Mouse (Mus musculus): ENCODE data around the gene Csf1. TPM values are rescaled to one million over a fixed set of nuclear protein-coding genes. Genes with fewer than 3 reads are reported as not detected.

Gene Csf1
- total RNA-seq, 1 experiment from 2014 or later = 6.2 TPM

DNA sequence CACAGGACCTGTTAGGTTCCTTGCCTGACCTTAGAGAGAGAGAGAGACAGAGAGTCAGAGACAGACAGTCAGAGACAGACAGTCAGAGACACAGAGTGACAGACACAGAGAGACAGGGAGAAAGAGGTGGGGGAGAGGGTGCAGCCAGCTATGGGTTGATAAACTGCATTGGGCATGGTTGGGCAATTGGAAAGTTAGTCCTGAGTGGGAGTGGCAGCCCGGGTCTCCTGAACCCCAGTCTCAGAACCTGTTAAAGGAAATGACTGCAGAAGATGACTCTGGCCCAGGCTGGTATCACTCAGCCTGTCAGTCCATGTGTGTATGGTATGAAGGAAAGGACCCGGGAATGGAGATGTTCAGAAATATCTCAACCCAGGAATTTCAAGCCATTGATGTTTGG, 2.1 kb downstream of the Csf1 start:
- ATAC-seq (replicated peaks in 1 of 2; ENCODE audit: insufficient read depth in 1 of 2, low FRiP score in 2 of 2, low TSS enrichment in 1 of 2, low read depth in 1 of 2, poor library complexity in 2 of 2, severe bottlenecking in 2 of 2) = no peak

DNA sequence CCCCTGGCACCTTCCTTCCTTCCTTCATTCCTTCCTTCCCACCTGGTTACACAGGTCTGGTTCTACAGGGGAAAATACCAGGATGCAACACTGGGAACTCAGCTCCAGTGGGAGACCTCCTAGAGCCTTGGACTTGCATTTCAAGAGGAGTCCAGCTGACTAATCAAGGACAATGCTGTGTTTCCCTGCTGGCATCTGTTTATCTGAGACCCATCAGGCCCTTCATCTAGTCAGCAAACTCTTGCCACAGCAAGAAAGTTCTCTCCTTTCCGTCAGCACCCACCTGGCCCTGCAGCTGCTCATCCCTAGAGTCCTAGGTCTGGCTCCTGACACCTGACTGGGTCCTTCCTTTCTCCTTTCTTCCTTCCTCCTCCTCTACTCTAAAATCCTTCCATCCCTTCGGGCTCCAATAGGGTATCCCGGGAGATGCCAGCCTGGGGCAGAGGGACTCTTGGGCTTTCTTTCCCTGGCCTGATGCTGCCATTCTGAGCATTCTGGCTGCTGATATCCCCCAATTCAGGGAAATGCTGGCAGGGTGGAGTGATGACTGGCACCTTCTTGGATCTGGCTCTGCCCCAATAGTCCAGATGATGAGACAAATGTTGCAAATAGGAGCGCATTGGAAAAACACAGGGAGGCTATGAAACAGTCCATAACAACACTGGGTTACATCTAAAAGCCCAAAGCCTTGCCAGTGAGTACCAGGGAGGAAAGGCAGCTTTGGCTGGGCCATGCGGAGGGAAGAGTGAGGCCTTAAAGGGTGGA, 2.7 kb downstream of the Csf1 start:
- no peak for ATAC-seq (replicated peaks in 1 of 2; ENCODE audit: insufficient read depth in 1 of 2, low FRiP score in 2 of 2, low TSS enrichment in 1 of 2, low read depth in 1 of 2, poor library complexity in 2 of 2, severe bottlenecking in 2 of 2)

GRCm38 (mm10) chr3:107756481-107756866, 3.8 kb downstream of the Csf1 start:
- ATAC-seq (replicated peaks in 1 of 2; ENCODE audit: insufficient read depth in 1 of 2, low FRiP score in 2 of 2, low TSS enrichment in 1 of 2, low read depth in 1 of 2, poor library complexity in 2 of 2, severe bottlenecking in 2 of 2) = no peak

DNA sequence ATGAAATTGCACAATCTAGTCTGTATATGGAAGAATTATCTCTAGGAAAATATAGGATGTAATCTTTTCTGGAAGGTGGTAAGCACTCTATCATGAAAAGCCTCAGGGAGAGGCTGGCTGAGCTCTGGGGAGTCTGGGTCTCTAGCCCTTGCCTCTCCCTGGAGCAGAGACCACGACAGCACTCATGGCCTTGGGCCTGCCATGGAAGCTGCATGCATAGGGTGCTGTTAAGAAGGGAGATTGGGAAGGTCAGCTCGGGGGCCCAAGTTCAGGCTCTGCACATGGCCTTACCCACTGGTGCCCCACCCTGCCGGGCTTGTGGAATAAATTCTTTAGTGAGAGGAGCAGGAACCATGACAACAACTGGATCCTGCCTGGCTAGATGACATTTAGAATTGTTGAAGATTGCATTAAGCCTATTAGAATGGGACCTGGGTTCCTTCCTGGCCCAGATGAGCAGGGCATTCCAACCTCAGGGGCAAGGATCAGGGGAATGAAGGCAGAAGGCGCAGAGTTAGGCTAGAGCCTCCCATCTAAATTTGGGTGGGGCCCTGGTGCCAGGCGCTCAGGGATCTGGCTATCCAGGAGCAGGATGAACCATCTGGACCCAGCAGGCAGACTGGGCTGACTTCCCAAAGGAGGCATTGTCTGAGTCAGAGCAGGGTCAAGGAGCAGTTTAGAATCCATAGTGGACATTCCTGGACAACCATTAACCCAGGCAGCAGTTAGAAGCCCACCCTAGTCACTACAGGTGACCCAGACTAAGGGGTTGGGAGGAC, 4.4 kb downstream of the Csf1 start:
- no peak for ATAC-seq (replicated peaks in 1 of 2; ENCODE audit: insufficient read depth in 1 of 2, low FRiP score in 2 of 2, low TSS enrichment in 1 of 2, low read depth in 1 of 2, poor library complexity in 2 of 2, severe bottlenecking in 2 of 2)

DNA sequence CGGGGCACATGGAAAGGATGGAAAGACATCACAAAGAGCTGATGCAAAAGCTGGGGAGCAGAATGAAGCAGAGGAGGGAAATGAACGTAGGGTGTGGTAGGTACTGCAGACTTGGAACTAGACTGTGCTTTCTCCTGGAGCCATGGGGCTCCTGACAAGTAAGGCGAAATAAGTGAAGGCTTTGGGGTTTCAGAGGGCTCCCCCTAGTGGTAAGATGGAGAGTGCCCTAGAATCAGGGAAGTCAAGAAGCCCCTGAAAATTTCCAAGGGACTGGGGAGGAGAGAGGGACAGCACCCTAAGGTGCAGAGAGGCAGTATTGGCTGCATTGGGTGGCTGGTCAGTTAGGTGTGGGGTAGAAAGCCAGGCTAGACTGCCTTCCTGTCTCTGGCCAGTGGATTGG, 5.6 kb downstream of the Csf1 start:
- peak; percentile 56 to 63; a peak in 3 of 4 replicates for ATAC-seq (replicated peaks in 1 of 2; ENCODE audit: insufficient read depth in 1 of 2, low FRiP score in 2 of 2, low TSS enrichment in 1 of 2, low read depth in 1 of 2, poor library complexity in 2 of 2, severe bottlenecking in 2 of 2)

DNA sequence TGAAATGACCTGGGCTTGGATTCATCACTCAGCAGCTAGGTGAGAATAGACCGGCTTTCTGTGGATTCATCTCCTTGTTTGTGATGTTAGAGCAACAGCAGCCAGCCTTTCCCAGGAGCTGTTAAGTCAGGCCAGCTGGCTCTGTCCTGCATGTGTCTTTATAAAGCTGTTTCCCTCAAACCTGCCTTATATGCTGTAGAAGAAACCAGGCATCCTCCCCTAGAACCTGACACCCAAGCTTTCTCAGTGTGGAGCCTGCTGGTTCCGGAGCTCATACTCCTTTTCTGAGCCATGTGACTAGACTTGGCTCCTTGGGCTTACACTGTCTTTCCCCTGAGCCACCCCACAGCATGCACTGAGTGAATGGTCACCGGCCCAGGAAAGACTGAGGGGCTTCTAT, 8.7 kb downstream of the Csf1 start:
- ATAC-seq (replicated peaks in 1 of 2; ENCODE audit: insufficient read depth in 1 of 2, low FRiP score in 2 of 2, low TSS enrichment in 1 of 2, low read depth in 1 of 2, poor library complexity in 2 of 2, severe bottlenecking in 2 of 2) = no peak

GRCm38 (mm10) chr3:107750775-107751540, 9.3 kb downstream of the Csf1 start:
- ATAC-seq (replicated peaks in 1 of 2; ENCODE audit: insufficient read depth in 1 of 2, low FRiP score in 2 of 2, low TSS enrichment in 1 of 2, low read depth in 1 of 2, poor library complexity in 2 of 2, severe bottlenecking in 2 of 2) = peak in 1 of 2 experiments; percentile 15; a peak in 1 of 4 replicates

- no peak for ATAC-seq (replicated peaks in 1 of 2; ENCODE audit: insufficient read depth in 1 of 2, low FRiP score in 2 of 2, low TSS enrichment in 1 of 2, low read depth in 1 of 2, poor library complexity in 2 of 2, severe bottlenecking in 2 of 2)
Measured at GRCm38 (mm10) chr3:107749446-107749845, 10.8 kb downstream of the Csf1 start.

DNA sequence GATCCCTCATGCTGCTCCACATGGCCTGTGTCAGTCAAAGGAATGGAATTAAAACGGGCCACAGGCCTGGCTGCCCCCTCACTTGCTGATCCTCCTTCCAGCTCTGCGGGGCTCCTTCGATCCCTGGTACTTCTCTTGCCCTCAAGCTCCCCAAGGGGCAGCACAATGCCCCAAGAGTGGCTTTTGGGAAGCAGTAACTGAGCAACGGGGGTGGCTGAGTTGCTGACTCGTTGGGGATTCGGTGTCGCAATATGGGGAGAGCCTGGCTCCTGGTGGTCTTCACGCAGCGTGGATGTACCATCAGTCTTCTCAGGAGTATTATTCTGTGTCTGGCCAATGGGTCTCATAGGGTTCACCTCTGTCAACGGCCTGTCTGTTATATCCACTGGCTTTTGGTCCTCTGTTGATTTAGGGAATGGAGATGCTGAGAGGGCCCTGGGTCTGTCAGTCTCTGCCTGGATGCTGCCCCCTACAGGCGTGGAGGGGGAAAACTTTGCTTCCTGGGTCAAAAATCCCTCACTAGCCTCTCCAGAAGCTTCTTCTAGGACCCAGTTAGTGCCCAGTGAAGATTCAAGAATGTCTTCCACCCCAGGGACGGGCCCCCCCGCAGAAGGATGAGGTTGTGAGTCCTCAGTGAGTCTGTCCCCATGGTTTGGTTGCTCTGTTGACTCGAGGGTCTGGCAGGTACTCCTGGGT, 11.9 kb downstream of the Csf1 start:
- ATAC-seq (replicated peaks in 1 of 2; ENCODE audit: insufficient read depth in 1 of 2, low FRiP score in 2 of 2, low TSS enrichment in 1 of 2, low read depth in 1 of 2, poor library complexity in 2 of 2, severe bottlenecking in 2 of 2) = no peak

DNA sequence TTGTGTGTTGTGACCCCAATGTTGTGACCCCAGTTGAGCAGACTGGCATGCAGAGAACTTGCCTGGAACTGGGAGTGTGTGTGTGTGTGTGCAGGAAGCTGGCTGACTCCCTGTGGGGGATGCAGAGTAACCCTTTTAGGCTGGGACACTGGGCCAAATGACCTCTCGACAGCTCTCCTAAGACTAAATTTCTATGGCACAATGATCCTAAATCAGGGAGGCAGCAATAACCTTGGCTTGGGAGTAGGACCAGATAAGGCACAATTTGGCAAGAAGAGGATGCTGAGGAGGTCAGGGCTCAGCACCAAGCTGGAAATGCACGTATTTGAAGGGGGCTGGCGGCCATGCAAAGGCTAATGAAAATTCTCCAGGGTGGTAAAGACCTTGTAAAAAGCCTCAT, 14.2 kb downstream of the Csf1 start:
- ATAC-seq (replicated peaks in 1 of 2; ENCODE audit: insufficient read depth in 1 of 2, low FRiP score in 2 of 2, low TSS enrichment in 1 of 2, low read depth in 1 of 2, poor library complexity in 2 of 2, severe bottlenecking in 2 of 2) = no peak

DNA sequence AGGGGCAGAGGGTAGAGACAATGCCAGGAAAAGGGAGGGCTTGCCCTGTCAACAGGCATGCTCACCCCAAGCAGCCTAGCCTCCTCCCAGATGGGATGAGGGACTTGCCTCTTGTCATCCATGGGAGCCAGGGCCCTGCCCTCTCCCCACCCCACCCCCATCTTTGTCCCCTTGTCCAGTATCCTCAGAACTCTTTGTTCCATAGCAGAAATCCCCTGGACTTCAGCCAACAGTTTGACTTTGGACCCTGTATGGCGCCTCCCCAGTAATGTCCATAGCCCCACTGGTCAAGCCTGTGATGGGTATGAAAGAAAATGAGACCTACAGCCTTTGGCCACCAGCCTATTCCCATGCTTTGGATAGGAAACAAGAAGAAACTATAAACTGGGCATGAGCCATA, 16.6 kb downstream of the Csf1 start:
- no peak for ATAC-seq (replicated peaks in 1 of 2; ENCODE audit: insufficient read depth in 1 of 2, low FRiP score in 2 of 2, low TSS enrichment in 1 of 2, low read depth in 1 of 2, poor library complexity in 2 of 2, severe bottlenecking in 2 of 2)

DNA sequence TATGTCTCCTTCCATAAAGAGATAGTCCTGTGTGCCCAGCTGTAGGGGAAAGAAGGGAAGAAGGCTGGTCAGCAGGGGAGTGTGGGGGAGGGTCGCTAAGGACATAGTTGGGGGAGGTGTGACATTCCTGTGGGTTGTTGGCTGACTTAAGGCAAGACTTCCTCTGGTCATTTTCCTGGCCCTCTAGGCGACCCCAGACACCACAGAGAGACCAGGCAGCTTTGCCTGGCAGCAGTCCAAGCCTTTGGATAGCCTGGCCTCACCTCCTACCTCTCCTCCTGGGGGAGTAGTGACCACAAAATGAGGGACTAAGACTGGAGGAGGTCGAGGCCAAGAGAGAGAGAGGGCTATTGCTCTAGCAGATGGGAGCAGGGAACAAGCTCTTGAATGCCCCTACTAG, 17.2 kb downstream of the Csf1 start:
- no peak for ATAC-seq (replicated peaks in 1 of 2; ENCODE audit: insufficient read depth in 1 of 2, low FRiP score in 2 of 2, low TSS enrichment in 1 of 2, low read depth in 1 of 2, poor library complexity in 2 of 2, severe bottlenecking in 2 of 2)

GRCm38 (mm10) chr3:107742071-107742710, 18.1 kb downstream of the Csf1 start:
- no peak for ATAC-seq (replicated peaks in 1 of 2; ENCODE audit: insufficient read depth in 1 of 2, low FRiP score in 2 of 2, low TSS enrichment in 1 of 2, low read depth in 1 of 2, poor library complexity in 2 of 2, severe bottlenecking in 2 of 2)

DNA sequence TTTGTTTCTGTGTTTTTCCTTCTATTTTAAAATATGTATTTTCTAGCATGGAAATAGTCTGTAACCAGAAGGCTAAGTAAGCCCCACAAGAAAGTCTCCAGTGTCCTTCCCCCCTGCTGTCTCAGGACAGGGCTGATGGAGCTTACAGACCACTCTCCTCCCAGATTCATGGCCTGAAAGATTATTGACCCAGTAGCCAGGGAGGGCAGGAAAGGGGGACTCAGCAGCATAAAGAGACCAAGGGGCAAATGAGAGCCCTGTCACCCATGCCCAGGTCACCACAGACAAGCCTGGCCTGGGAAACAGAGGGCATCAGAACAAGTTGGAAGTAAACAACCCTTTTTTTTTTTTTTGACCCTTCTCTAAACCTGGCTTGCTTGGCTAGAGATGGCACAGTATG, 18.9 kb downstream of the Csf1 start:
- no peak for ATAC-seq (replicated peaks in 1 of 2; ENCODE audit: insufficient read depth in 1 of 2, low FRiP score in 2 of 2, low TSS enrichment in 1 of 2, low read depth in 1 of 2, poor library complexity in 2 of 2, severe bottlenecking in 2 of 2)

GRCm38 (mm10) chr3:107740578-107741207, 19.6 kb downstream of the Csf1 start:
- peak; percentile 59 to 72 for ATAC-seq (replicated peaks in 1 of 2; ENCODE audit: insufficient read depth in 1 of 2, low FRiP score in 2 of 2, low TSS enrichment in 1 of 2, low read depth in 1 of 2, poor library complexity in 2 of 2, severe bottlenecking in 2 of 2)

DNA sequence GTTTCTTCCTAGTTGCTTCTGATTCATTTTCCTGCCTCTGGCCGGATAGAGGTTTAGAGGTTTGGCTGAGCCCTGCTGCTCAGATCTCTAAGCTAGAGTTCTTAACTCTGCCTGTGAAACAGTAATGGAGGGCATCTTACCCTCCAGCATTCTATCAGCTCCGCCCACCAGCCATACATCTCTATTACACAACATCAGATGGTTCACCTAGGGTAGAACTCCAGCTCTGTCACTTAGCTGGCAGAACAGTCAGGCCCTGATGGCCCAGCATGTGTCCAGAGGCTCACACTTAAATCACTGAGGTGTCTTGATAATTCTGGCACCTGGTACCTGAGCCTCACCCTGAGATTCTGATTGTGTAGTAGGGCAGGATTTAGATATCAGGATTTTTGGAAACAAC, 20.3 kb downstream of the Csf1 start:
- ATAC-seq (replicated peaks in 1 of 2; ENCODE audit: insufficient read depth in 1 of 2, low FRiP score in 2 of 2, low TSS enrichment in 1 of 2, low read depth in 1 of 2, poor library complexity in 2 of 2, severe bottlenecking in 2 of 2) = no peak

DNA sequence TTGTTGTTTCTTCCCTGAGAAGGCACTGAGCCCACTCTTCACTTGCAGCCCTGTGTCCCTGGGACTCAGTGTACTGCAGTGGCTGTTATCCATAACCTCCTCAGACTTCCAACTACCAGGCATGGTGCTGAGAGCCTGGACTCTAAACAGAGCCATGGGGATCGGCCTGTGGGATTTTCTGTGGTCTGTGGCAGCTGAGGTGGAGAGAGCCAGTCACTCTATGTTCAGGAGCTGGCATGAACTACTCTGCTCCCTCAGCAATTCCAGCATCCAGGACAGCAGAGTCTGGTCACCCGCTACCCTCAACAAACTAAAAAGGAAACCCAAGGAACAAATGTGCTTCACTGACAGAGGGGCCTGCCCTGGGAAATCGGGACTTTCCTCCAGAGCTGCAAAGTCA, 20.8 kb downstream of the Csf1 start:
- ATAC-seq (replicated peaks in 1 of 2; ENCODE audit: insufficient read depth in 1 of 2, low FRiP score in 2 of 2, low TSS enrichment in 1 of 2, low read depth in 1 of 2, poor library complexity in 2 of 2, severe bottlenecking in 2 of 2) = no peak

Data from hematopoietic stem cell, adult 5-6 weeks (primary cell).